Mouse (Mus musculus) naive thymus-derived CD4-positive, alpha-beta T cell, adult 2 months (primary cell): Measurements from ENCODE around the gene Lrfn1.
A peak's percentile ranks its signal among the peaks of the same experiment; 100 is the strongest.
"Not testable (repeated sequence)": the region's sequence is repeated elsewhere in the genome, so short reads cannot be mapped to it uniquely, and the experiment has no call there.

Experiments
- DNase-seq: peaks from one replicate; pipeline ENCODE4 v3.0.0-alpha.2; 2011; ENCODE audit warnings: low read depth

The Lrfn1 gene

GRCm38 (mm10) chr7:28447101-28447830, 4.5 kb upstream of the Lrfn1 start:
- no peak for DNase-seq

- DNase-seq: no peak
Measured at GRCm38 (mm10) chr7:28447865-28448820, 3.6 kb upstream of the Lrfn1 start.

GRCm38 (mm10) chr7:28452361-28453005, 703 bp downstream of the Lrfn1 start:
- DNase-seq: no peak

GRCm38 (mm10) chr7:28460361-28460760, 8.6 kb downstream of the Lrfn1 start:
- DNase-seq: no peak

GRCm38 (mm10) chr7:28462769-28463168, 11.0 kb downstream of the Lrfn1 start:
- DNase-seq: no peak

GRCm38 (mm10) chr7:28464416-28465212, 12.8 kb downstream of the Lrfn1 start:
- DNase-seq: no peak

GRCm38 (mm10) chr7:28466721-28467212, 15.0 kb downstream of the Lrfn1 start:
- DNase-seq: no peak

GRCm38 (mm10) chr7:28467213-28467751, 15.5 kb downstream of the Lrfn1 start:
- DNase-seq: no peak

- DNase-seq: no peak
Measured at GRCm38 (mm10) chr7:28476191-28476590, 24.4 kb downstream of the Lrfn1 start.

GRCm38 (mm10) chr7:28477363-28477762, 25.6 kb downstream of the Lrfn1 start:
- DNase-seq: no peak

- DNase-seq: no peak
Measured at GRCm38 (mm10) chr7:28478854-28479253, 27.1 kb downstream of the Lrfn1 start.

- no peak for DNase-seq
Measured at GRCm38 (mm10) chr7:28482854-28483253, 31.1 kb downstream of the Lrfn1 start.

GRCm38 (mm10) chr7:28484192-28484591, 32.4 kb downstream of the Lrfn1 start:
- DNase-seq: no peak

GRCm38 (mm10) chr7:28488030-28488491, 36.3 kb downstream of the Lrfn1 start:
- DNase-seq: no peak

- peak; percentile 71 for DNase-seq
Measured at GRCm38 (mm10) chr7:28490410-28490809, 38.6 kb downstream of the Lrfn1 start.

GRCm38 (mm10) chr7:28490903-28491302, 39.1 kb downstream of the Lrfn1 start:
- DNase-seq: peak; percentile 19

- DNase-seq: no peak
Measured at GRCm38 (mm10) chr7:28492310-28492709, 40.5 kb downstream of the Lrfn1 start.

GRCm38 (mm10) chr7:28495426-28495825, 43.6 kb downstream of the Lrfn1 start:
- DNase-seq: no peak

- DNase-seq: no peak
Measured at GRCm38 (mm10) chr7:28505585-28505984, 53.8 kb downstream of the Lrfn1 start.

GRCm38 (mm10) chr7:28509121-28509520, 57.3 kb downstream of the Lrfn1 start:
- DNase-seq: not testable (repeated sequence)

GRCm38 (mm10) chr7:28510405-28510974, 58.7 kb downstream of the Lrfn1 start, which contains the start of gene Ifnl2:
TSS of gene Ifnl2 (minus strand) at chr7:28510455.
- not testable (repeated sequence) for DNase-seq
